Mouse (Mus musculus): ENCODE results near the gene Arid5b. TPM values are rescaled to one million over a fixed set of nuclear protein-coding genes. Genes with fewer than 3 reads are reported as not detected.

The Arid5b gene
- polyA plus RNA-seq, 1 experiment from 2014 or later: 12.6 TPM

DNA sequence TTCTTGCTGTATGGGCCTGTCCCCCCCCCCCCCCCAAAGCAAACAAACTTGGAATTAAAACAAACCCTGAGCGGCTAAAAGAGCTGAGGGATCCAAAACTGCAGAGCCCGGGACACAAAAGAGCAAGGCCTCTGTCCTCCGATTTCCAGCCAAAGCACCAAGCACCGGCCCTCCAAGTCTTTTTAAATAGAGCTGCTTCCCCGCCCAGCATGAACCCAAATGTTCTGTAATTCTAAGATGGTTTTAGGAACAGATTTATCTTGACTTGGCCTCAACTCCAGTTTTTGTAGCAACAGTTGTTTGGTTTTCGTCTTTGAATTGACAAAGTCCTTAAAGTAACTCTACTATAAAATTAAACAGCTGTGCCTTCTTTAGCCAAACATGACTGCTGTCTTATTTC is 130.8 kb downstream of the Arid5b start:
- Histone ChIP-seq H3K36me3 (ENCODE audit: poor library complexity, severe bottlenecking) (0 out of 2 replicates have a peak, but pooled peaks cover 7% of the 10 kb centered on the region), H3K4me2 (no peak overlapping the region), H3K27me3 (no peaks in the 10 kb centered on the region), H3K9me3 (replicated peaks) (peaks cover 7% of the 10 kb centered on the region; the same call in 1 of the 2 replicates), H3K9ac (no peak overlapping the region), H3K4me3 (no peak overlapping the region), H3K27ac (no peak overlapping the region), H3K4me1 (peaks cover 6% of the 10 kb centered on the region)
- WGBS: 26% methylated on average over 6 of the region's 6 CpGs
- no peak for ATAC-seq

DNA sequence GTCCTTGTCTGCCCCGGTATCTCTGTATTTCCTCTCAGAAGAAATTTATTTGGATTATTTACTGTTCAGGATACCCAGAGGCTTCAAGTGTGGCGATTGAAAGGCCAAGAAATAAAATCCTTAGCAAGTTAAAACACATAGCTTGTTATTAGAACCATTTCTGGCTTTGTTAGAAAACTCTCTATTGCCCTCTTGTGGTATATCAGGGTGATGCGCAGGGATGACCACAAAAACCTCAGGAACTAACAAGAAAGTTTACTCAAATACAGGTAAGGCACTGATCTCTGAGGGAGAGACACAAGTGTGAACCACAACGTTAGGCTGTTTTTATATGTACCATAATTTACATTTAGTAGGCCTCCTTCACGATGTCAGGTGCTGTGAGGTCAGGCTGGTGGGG is 131.7 kb downstream of the Arid5b start:
- no peak for ATAC-seq
- Histone ChIP-seq H3K27ac (no peak overlapping the region), H3K4me1 (peaks cover 13% of the 10 kb centered on the region), H3K36me3 (ENCODE audit: poor library complexity, severe bottlenecking) (0 out of 2 replicates have a peak, but pooled peaks cover 5% of the 10 kb centered on the region), H3K9me3 (replicated peaks) (peaks cover 4% of the 10 kb centered on the region; the same call in 1 of the 2 replicates), H3K4me2 (no peak overlapping the region), H3K9ac (no peak overlapping the region), H3K27me3 (no peaks in the 10 kb centered on the region), H3K4me3 (no peak overlapping the region)
- WGBS: 12% methylated on average over 5 of the region's 5 CpGs

DNA sequence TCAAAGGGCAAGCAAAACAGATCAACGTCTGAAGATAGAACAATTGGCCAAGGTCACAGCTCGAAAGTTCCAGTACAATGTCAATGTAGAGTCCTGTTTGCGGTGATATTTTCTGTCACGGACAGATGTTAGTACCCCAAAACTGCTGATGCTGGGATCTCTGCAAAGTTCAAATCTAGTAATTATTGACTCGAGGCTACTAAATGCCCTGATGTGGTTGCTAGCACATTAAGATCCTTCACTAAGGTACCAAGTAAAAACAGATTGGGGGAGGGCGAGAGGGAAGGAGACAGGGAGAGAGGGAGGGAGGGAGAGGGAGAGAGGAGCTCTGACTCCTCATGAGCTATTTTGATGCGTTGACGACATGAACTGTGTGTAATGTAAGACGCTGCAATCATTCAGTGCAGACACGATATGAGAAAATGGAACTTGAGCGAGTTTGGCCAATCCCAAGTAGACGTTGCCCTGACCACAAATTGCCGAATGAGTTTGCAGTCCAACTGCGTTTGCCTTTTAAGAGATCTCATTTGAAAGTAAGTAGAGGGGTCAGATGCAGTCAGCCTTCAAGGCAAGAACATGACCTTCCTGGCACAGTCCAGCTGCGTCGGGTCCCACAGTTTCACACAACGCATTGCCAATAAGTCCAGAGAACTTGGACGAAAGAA is 133.1 kb downstream of the Arid5b start:
- ATAC-seq: no peak
- no peaks in the 10 kb centered on the region for H3K27me3 ChIP-seq
- H3K9ac ChIP-seq: no peak overlapping the region
- no peaks in the 10 kb centered on the region for H3K9me3 ChIP-seq (replicated peaks)
- H3K27ac ChIP-seq: no peak overlapping the region
- no peaks in the 10 kb centered on the region for H3K36me3 ChIP-seq (ENCODE audit: poor library complexity, severe bottlenecking)
- H3K4me3 ChIP-seq: no peak overlapping the region
- peaks cover 13% of the 10 kb centered on the region for H3K4me1 ChIP-seq
- H3K4me2 ChIP-seq: no peak overlapping the region
- WGBS: 87% methylated on average over 18 of the region's 18 CpGs

- H3K4me1 ChIP-seq: peaks cover 16% of the 10 kb centered on the region
- no peaks in the 10 kb centered on the region for H3K27me3 ChIP-seq
- H3K9ac ChIP-seq: no peak overlapping the region
- H3K36me3 ChIP-seq (ENCODE audit: poor library complexity, severe bottlenecking): no peaks in the 10 kb centered on the region; the same call in 1 of the 2 replicates
- 55% methylated on average over 4 of the region's 4 CpGs for WGBS
- peaks cover 4% of the 10 kb centered on the region; the same call in 1 of the 2 replicates for H3K9me3 ChIP-seq (replicated peaks)
- no peak overlapping the region for H3K4me2 ChIP-seq
- no peak overlapping the region for H3K27ac ChIP-seq
- H3K4me3 ChIP-seq: no peak overlapping the region
- no peak for ATAC-seq
Measured at GRCm38 (mm10) chr10:68142501-68142900, 136.0 kb downstream of the Arid5b start.

DNA sequence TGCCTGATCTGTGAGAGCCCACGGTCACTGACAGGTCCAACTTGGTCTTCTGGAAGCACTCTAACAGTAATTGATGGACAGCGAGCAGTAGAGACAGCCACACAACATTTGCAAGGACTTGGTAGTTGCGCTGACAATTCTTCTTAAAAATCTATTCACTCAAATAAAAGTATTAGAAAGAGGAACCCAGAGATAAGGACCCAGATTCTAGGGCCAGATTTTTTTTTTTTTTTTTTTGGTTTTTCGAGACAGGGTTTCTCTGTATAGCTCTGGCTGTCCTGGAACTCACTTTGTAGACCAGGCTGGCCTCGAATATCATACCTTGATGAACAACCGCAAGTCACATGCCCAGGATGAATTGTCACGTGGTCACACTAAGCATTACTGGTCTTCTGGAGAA is 137.0 kb downstream of the Arid5b start:
- peaks cover 25% of the 10 kb centered on the region for H3K4me1 ChIP-seq
- 96% methylated on average over 7 of the region's 7 CpGs for WGBS

DNA sequence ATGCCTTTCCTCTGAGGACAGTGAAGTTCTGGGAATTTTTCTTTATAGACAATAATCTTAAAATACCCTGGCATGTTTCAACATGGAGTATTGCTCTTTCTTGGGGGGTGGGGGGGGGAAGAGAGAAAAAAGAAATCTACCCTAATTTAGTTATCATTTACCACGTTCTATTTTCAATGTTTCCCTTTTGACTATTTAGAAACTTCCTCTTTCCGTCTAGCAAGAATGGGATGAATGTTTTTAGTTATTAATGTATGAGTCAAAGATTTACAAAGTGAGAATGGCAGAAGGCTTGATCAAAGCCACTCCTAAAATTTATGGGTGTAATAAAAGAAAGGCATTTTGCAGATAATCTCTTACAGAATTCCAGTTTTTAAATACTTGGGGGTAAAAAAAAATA is 137.7 kb downstream of the Arid5b start:
- Histone ChIP-seq H3K27me3 (no peaks in the 10 kb centered on the region), H3K9me3 (replicated peaks) (peaks cover 4% of the 10 kb centered on the region; the same call in 1 of the 2 replicates), H3K4me3 (no peak overlapping the region), H3K9ac (no peak overlapping the region), H3K4me1 (peaks cover 32% of the 10 kb centered on the region), H3K27ac (no peak overlapping the region), H3K36me3 (ENCODE audit: poor library complexity, severe bottlenecking) (no peaks in the 10 kb centered on the region; the same call in 1 of the 2 replicates), H3K4me2 (no peak overlapping the region)
- ATAC-seq: no peak
- 88% methylated on average over 2 of the region's 2 CpGs for WGBS

More for the DNA sequence above, 137.0 kb downstream of the Arid5b start:
- H3K4me2 ChIP-seq: no peak overlapping the region
- no peak overlapping the region for H3K27ac ChIP-seq
- no peak overlapping the region for H3K9ac ChIP-seq
- no peaks in the 10 kb centered on the region for H3K27me3 ChIP-seq
- no peak overlapping the region for H3K4me3 ChIP-seq
- H3K9me3 ChIP-seq (replicated peaks): peaks cover 4% of the 10 kb centered on the region; the same call in 1 of the 2 replicates
- H3K36me3 ChIP-seq (ENCODE audit: poor library complexity, severe bottlenecking): no peaks in the 10 kb centered on the region; the same call in 1 of the 2 replicates
- ATAC-seq: no peak

DNA sequence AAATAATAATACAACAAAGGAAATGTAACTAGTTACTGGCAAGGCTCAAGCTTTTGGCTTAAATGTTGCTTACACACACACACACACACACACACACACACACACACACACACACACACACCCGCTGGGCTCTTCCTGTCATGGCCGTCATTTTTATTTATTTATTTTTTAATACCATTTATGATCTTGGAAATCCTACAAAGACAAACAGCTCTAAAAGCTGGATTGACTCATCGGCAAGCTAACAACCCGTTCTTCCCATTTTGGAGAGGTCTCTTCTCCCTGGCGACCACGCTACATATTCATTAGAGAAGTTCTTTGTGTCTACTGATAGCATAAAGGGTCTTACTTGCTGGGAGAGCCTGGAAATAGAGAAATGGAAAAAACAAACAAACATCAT is 138.2 kb downstream of the Arid5b start:
- Histone ChIP-seq H3K4me2 (no peak overlapping the region), H3K36me3 (ENCODE audit: poor library complexity, severe bottlenecking) (no peaks in the 10 kb centered on the region; the same call in 1 of the 2 replicates), H3K4me1 (peaks cover 38% of the 10 kb centered on the region), H3K9ac (no peak overlapping the region), H3K27me3 (no peaks in the 10 kb centered on the region), H3K27ac (no peak overlapping the region), H3K4me3 (no peak overlapping the region), H3K9me3 (replicated peaks) (peaks cover 4% of the 10 kb centered on the region; the same call in 1 of the 2 replicates)
- WGBS: 80% methylated on average over 6 of the region's 6 CpGs
- ATAC-seq: no peak

DNA sequence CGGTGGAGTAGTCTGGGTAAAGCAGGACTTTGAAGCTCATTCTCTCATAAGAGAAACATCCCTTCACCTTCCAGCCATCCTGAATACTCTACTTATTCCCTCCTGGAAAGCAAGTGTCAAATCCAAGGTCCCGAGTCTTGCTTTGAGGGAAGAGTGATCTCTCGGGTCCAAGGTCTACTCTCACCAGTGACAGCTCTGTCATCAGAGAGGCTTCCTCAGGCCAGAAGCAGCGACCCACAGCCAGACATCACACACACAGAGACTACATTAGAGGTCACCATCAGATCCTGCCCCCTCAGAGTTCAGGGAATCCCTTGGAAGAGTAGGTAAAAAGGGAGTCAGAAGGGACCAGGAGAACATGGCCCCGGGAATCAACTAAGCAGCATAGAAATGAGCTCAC is 140.4 kb downstream of the Arid5b start:
- H3K27ac ChIP-seq: no peak overlapping the region
- no peak overlapping the region for H3K4me3 ChIP-seq
- H3K4me2 ChIP-seq: no peak overlapping the region
- H3K27me3 ChIP-seq: no peaks in the 10 kb centered on the region
- H3K9me3 ChIP-seq (replicated peaks): peaks cover 4% of the 10 kb centered on the region; the same call in 1 of the 2 replicates
- peaks cover 40% of the 10 kb centered on the region for H3K4me1 ChIP-seq
- no peak for ATAC-seq
- 85% methylated on average over 5 of the region's 5 CpGs for WGBS
- no peak overlapping the region for H3K9ac ChIP-seq
- no peaks in the 10 kb centered on the region; the same call in 1 of the 2 replicates for H3K36me3 ChIP-seq (ENCODE audit: poor library complexity, severe bottlenecking)

GRCm38 (mm10) chr10:68137151-68137833 is 141.2 kb downstream of the Arid5b start:
- ATAC-seq: 0 out of 2 replicates have a peak, but pooled peaks have one; percentile 42
- H3K27me3 ChIP-seq: no peaks in the 10 kb centered on the region
- no peak overlapping the region for H3K9ac ChIP-seq
- peaks cover 33% of the 10 kb centered on the region for H3K4me1 ChIP-seq
- no peaks in the 10 kb centered on the region; the same call in 1 of the 2 replicates for H3K36me3 ChIP-seq (ENCODE audit: poor library complexity, severe bottlenecking)
- no peak overlapping the region for H3K4me3 ChIP-seq
- H3K4me2 ChIP-seq: peak overlapping the region; percentile 70; the same call in 1 of the 2 replicates
- peaks cover 4% of the 10 kb centered on the region; the same call in 1 of the 2 replicates for H3K9me3 ChIP-seq (replicated peaks)
- peak overlapping the region; percentile 62; the same call in 1 of the 2 replicates for H3K27ac ChIP-seq
- WGBS: 14% methylated on average over 11 of the region's 11 CpGs

DNA sequence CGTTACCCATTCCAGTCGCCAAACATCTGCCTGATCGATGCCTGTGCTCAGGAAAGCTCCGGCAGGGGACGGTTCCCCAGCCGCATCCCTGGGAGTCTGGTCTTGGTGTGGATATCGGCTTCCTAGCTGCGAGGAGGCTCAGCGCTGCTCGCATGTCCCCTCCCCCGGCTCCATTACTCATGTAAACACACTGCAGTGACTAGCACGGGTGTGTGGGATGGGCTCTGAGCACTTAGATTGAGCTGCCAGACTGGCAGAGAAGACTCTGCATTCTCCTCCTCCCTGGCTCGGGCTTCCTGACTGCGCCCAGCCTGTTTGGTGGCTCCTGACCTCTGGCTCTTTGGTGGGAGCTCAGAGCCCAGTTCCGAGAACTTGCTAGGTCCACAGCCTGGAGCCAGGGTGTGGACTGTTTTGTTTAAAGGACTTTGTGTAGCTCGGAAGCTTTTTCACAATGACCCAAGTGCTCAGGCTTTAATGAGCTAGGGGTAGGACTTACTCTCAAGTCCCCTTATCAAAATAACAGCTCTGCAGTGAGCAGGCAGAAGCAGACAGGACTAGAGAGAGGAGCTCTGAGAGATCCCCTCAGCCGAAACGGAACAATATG is 142.0 kb downstream of the Arid5b start:
- Histone ChIP-seq H3K27ac (peak overlapping the region; percentile 62), H3K4me3 (peak overlapping the region; percentile 41), H3K9ac (peak overlapping the region; percentile 54), H3K4me1 (peaks cover 30% of the 10 kb centered on the region), H3K36me3 (ENCODE audit: poor library complexity, severe bottlenecking) (no peaks in the 10 kb centered on the region; the same call in 1 of the 2 replicates), H3K9me3 (replicated peaks) (peaks cover 4% of the 10 kb centered on the region; the same call in 1 of the 2 replicates), H3K4me2 (peak overlapping the region; percentile 70), H3K27me3 (no peaks in the 10 kb centered on the region)
- peak; percentile 86 for ATAC-seq
- WGBS: 3% methylated on average over 18 of the region's 18 CpGs

DNA sequence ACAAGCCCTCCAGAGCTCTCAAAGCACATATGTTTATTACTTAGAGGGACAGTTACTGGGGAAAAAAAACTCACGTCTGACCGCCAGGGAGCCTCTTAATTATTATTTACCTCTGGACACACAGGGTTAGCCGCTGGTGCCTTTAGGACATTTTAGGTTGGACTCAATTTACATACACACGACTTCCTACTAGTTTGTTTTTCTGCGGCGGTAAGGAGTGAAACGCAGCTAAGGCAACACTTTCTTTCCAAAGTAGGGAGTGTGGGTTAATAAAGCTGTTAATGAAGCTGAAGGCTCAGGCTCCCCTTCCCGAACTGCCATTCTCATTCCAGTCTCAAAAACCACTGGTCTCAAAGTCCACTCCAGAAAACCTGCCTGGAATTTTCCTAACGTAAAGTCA is 142.5 kb downstream of the Arid5b start:
- H3K4me1 ChIP-seq: peaks cover 30% of the 10 kb centered on the region
- H3K9me3 ChIP-seq (replicated peaks): peaks cover 4% of the 10 kb centered on the region; the same call in 1 of the 2 replicates
- no peaks in the 10 kb centered on the region for H3K27me3 ChIP-seq
- peak overlapping the region; percentile 70 for H3K4me2 ChIP-seq
- ATAC-seq: no peak
- 0% methylated on average over 9 of the region's 9 CpGs for WGBS
- peak overlapping the region; percentile 41 for H3K4me3 ChIP-seq
- no peaks in the 10 kb centered on the region; the same call in 1 of the 2 replicates for H3K36me3 ChIP-seq (ENCODE audit: poor library complexity, severe bottlenecking)
- peak overlapping the region; percentile 62 for H3K27ac ChIP-seq
- H3K9ac ChIP-seq: peak overlapping the region; percentile 54

DNA sequence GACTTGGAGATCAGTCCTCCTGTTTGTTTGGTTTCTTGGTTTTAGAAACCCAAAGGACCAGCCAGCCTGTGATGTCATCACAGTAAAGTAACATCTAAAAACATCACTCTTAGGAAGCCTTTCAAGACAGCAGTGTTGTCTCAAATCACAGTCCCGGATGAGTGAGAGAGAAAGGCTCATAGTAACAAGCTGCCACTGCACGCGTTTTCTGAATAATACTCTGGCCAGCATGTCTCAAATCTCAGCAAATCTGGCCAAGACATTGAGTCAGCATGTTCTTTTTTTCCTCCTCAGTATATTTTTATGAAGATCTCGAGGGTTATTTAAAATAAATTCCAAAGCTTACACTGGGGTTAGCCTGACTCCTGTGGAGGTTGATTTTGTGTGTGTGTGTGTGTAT is 143.1 kb downstream of the Arid5b start:
- peak overlapping the region; percentile 70 for H3K4me2 ChIP-seq
- peaks cover 4% of the 10 kb centered on the region; the same call in 1 of the 2 replicates for H3K9me3 ChIP-seq (replicated peaks)
- no peak overlapping the region for H3K27ac ChIP-seq
- 13% methylated on average over 4 of the region's 4 CpGs for WGBS
- no peak for ATAC-seq
- H3K36me3 ChIP-seq (ENCODE audit: poor library complexity, severe bottlenecking): no peaks in the 10 kb centered on the region; the same call in 1 of the 2 replicates
- peaks cover 30% of the 10 kb centered on the region for H3K4me1 ChIP-seq
- no peaks in the 10 kb centered on the region for H3K27me3 ChIP-seq
- H3K4me3 ChIP-seq: no peak overlapping the region
- H3K9ac ChIP-seq: no peak overlapping the region
